Mouse (Mus musculus): ENCODE data around the gene Slc23a4.

Slc23a4 gene

DNA sequence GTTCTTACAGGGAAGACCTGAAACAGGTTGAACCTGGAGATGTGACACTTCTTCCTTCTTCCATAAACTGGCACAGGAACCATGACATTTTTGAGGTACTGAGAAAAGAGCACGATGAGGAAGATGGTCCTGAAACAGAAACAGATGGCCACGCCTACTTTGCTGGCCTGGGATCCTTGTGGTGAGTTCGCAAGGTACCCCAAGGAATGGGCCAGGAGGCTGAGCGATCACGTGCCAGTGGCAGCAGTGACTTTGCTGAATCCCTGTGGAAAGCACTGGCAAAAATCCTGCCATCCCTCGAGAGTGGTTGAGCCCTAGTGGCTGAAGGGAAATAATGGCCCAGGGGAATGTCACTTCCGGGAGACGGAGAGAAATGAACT is 32.4 kb downstream of the Slc23a4 start:
- no peak for DNase-seq (ENCODE audit: low read depth, low spot score)

DNA sequence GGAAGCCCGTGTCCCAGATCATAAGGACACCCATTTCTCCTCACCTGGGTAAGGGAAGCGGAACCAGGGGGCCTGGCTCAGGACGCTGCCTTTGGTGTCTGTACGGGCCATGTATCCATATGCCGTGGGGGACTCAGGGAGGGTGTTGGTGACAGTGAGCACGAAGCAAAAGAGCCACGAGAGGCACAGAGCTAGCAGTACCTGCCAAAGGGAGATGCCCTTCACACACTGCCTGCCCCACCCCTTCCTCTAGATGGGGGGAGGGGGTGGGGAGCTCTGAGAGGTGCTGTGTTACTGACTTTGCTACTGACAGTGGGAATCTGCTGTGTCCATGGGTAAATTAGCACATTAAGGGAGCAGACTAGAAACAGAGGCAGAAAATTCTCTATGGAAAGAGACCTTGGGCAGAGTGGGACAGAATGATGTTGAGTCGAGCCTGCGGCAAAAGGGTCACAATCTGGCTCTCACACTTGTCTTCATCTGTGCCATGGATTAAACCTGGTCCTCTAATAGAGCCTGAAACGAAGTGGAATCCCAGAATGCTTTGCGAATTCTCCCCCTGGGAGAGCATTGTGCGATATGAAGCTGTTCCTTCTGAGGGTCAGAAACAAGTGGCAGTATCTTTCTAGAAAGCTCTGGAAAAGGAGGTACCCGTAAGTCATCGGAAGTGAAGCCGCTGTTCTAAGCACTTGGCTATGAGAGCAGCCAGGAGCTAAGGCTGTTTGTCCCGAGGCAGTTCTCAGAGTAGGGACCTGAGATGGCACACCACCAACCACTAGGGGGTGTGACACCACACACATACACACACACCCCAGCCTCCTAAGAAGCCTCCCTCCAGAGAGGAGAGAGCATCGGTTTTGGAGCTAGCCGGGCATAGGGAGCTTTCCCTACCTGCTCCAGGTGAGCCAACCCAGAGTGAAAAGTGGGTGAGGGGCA is 33.0 kb downstream of the Slc23a4 start:
- DNase-seq (ENCODE audit: low read depth, low spot score) = peak; percentile 49

DNA sequence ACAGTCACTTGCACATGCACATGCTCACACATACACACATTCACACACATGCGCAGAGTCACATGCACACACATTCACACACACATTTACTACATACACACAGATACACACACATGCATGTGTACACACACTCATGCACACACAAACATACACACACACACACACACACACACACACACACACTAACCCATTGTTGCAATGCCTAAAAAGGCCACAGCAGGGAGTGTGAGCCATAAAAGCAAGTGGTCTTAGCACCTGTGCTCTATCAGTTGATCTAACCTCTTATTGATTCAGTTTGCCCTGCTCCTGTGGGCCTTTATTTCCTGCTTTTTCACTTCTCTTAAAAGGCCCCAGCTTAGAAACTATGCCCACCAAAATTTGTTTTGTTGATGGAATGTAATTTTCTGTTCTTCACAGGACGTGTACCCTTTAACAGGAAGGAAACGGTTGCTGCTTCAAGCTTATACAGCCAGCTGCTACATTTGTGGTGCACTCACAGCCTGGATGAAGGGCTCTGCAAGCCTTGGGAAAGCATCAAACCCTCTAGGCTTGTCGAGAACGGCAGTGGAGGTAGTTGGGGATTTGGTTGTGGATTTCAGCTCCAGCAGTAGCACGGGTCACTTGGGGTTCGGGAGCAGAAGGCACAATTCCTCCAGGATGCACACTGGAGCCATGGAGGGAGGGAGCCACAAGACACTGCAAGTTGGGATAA is 36.1 kb downstream of the Slc23a4 start:
- DNase-seq (ENCODE audit: low read depth, low spot score) = no peak

DNA sequence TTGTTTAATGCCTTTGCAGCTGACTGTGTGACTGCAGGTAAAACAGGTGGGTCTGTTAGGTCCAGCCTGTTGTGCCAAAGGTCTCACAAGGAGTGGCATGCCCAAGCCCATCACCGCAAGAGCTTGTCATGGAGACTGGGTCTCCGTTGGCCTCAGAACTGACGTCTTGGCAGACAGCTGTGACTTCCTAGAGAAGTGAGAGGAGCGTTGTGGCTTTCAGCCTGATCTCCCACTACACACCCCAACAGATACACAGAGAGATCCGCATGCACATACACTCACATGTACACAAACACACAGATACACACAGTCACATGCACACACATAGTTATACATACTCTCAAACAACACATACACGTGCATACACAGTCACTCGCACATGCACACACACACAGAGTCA is 36.7 kb downstream of the Slc23a4 start:
- DNase-seq (ENCODE audit: low read depth, low spot score) = no peak

DNA sequence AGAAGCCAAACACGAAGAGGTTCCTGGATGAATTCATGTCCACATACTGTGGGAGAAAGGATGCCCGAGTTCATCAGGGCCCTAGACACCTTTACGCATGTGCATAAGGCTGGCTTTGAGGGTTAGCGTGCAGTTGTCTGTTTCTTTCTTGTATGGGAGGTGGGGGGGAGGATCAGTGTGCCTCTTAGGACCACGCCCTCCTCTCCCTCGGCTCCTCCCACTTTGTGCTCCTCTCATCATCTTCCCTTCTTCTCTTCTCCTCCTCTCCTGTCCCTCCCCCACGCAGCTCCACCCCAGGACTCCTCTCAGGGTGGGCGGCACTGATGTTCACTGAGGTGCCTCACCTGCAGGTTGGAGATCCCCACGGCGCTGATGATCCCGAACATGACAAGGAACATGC is 39.7 kb downstream of the Slc23a4 start:
- no peak for DNase-seq (ENCODE audit: low read depth, low spot score)

DNA sequence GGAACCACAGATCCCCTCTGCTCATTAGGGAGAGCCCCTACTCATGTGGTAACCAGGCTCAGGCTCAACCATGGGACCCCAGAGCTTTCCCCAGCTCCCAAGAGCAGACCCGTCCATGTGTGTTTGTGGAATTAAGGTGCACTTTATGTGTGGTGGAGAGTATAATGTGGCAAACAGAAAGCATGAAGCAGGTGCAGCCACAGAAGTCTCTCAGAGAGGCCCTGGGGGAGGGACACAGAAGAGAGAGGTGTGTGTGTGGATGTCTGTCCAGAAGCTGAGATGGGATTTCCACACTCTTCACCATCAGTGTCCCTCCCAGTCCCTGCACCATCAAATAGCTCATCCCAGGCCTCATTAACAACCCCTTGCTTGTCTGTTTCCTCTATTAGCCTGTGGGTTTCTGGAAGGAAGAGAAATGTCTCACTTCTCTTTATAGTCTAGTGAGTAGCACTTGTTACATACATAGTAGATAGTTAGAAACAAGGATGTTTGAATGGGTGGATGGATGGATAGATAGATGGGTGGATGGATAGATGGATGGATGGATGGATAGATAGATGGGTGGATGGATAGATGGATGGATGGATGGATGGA is 41.6 kb downstream of the Slc23a4 start:
- no peak for DNase-seq (ENCODE audit: low read depth, low spot score)

DNA sequence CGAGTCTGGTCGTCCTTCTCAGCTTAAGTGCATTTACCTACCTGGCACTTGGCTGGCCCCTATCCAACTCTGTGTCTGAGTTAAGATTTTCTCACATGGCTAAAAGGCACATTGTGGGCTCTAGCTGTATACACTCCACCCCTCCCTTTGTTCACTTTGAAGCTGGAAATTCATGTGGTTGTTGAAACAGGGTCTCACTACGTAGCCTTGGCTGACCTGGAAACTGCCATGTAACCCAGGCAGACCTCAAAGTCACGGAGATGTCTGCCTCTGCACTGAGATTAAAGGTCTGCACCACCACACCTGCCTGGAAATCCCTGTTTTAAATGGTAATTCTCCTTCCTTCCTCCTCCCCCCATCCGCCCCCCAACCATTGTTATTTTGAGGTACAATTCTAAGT is 44.7 kb downstream of the Slc23a4 start:
- no peak for DNase-seq (ENCODE audit: low read depth, low spot score)

DNA sequence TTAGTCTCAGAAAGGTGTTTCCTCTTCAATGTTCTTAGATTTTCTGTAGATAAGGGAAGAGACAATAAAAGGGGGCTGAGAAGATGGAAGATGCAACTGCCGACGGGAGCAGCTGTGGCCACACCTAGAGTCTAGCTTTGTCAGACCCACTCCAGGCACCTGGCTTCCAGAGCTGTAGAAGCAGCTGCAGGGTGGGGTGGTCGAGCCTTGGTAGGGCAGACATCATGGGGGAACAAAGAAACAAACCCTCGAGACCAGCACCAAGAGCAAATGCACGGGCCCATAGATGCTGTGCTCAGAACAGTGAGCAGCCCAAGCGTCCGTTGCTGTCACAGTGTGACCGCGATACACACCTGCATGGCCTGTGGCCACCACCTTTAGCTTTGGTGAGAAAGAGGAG is 45.8 kb downstream of the Slc23a4 start:
- no peak for DNase-seq (ENCODE audit: low read depth, low spot score)

DNA sequence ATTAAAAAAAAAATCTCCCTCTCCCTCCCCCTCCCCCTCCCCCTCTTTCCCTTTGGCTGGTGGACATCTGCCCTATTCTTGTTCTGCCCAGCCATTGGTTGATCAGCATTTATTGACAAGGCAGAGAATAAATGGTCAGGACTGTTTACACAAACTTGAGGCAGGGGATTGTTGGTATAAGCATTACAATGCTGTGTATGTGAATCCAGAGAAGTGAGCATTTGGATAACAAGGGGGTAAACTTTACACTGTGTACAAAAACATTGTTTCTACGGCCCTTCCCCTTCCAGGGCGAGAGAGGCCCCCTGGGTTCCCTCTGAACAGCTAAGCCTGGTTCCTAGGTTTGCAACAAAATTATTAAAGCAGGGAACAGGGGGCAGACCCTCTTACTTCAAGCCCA is 46.7 kb downstream of the Slc23a4 start:
- no peak for DNase-seq (ENCODE audit: low read depth, low spot score)

DNA sequence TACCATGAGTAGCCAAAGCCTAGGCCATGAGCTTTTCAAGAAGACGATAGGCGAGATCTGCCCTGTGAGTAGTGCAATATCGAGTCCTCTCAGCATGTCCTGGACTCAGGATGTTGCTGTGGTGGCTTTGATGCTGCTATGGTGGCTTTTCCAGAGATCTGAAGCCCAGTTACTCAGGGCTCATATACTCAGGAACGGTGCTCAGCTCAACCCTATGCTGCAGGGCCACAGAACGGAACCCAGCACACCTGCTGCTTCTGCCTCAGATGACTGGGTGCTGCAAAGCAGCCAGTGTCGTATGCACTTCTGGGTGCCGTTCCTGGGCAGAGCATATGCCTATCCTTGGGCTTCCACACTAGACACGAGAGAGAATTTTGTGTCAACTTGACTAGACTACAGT is 48.8 kb downstream of the Slc23a4 start:
- no peak for DNase-seq (ENCODE audit: low read depth, low spot score)

DNA sequence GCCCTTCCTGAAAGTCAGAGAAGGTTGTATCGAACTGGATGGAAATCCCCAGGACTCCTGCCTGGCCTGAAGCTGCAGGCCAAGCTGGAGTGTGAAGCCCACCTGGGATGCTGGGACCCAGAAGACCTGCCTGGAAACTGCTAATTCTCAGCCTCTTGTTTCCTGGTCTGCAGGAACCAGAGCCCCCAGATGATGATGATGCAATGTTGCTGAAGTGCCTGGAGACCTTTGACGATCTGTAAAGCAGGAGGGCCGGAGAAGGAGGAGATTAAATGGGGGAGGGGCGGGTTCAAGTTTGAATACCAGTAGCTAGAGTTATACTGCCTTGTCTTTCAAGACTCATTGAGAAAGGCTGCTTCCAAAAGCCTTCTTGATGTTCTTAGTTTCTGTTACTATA is 49.3 kb downstream of the Slc23a4 start:
- DNase-seq (ENCODE audit: low read depth, low spot score) = no peak

DNA sequence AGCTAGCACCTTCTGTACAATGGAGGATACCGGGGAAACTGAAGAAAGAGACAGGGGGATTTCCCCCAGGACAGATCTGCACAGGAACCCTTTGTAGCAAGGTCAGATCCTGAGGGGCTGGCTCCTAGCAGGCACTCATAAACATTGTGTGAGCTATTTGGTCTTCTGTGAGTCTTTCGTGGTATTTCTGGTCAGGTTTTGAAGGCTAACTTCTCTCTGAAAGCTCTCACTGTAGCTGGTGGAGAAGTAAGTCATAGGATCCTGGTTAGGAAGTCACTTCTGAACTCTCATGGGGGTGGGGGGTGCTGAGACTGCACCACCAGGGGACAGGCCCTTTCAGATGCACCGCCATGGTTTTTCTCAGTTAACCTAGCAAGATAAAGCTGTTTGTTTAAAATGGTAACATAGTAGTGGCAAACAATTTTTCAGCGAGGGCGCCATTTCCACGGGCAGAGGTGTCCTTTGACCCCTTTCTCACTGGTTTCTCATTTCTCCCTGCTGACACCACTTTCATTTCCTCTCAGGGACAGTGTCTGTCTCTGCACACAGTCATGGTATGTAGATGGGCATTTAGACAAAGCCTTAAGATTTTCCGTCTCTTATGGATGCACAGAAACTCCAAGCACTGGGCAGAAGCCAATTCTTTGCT is 49.8 kb downstream of the Slc23a4 start:
- no peak for DNase-seq (ENCODE audit: low read depth, low spot score)

DNA sequence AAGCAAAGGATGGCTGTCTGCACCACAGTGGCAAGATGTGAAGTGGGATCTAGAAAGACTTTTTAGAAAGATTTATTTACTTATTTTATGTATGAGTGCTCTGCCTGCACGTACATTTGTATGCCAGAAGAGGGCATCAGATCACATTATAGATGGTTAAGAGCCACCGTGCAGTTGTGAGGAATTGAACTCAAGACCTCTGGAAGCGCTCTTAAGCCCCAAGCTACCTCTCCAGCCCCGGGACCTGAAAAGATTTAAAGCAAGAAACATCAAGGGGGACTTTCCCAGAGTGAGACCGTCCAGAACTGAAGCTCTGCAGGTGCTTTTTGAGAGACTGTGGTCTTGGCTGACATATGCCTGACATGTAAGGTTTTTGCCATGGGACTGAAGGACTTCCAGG is 51.5 kb downstream of the Slc23a4 start:
- DNase-seq (ENCODE audit: low read depth, low spot score) = no peak

DNA sequence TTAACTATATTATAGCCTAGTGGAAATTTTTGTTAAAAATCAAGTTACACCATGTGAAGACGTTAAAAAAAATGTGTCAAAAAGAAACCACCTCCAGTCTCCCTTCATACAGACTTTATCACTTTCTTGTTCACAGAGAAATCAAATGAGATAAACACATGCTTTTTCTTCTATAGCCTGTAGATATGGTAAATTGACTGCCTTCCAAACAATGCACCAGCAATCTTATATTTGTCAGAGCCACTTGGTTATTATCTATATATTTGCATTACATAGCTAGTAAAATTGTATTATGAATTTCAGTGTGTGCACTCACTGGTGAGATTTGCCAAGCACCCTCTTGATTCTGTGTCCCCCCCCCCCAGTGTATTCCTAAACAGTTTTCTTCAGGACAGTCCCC is 55.6 kb downstream of the Slc23a4 start:
- DNase-seq (ENCODE audit: low read depth, low spot score) = no peak

DNA sequence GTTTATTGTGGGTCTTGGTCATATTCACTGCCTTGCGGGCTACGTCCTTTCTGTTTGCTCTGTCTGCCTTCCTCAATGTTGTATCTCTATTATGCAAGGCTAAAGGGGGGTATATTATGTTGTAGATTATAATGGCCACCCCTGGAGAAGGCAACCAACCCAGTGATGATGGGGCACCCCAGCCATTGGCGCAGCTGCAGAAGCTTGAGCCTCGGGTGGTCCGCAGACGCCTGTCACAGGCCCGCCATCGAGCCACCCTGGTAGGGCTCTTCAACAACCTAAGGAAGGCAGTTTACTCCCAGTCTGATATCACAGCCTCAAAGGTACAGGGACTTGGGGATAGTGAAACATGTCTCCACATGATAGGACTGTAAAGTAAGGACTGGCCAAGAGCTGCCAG is 60.6 kb downstream of the Slc23a4 start:
- no peak for DNase-seq (ENCODE audit: low read depth, low spot score)

DNA sequence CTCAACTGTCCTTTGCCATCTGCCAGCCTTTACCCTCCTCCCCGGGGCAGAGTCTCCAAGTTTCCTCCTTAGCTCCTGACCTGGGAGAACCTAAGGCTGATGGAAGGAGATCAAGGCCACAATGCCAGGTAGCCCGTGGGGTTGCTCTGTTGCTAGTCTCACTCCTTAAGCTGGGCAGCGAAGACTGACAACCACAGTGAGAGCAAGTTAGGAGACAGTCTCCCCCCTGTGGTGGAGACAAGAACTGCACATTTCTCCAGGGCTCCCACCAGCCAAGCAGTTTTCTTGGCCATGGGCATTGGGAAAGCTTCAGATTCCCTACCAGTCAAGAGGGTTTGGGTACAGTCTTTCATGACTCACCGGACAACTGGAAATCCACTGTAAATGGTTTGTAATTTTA is 61.0 kb downstream of the Slc23a4 start:
- peak; percentile 69 for DNase-seq (ENCODE audit: low read depth, low spot score)

DNA sequence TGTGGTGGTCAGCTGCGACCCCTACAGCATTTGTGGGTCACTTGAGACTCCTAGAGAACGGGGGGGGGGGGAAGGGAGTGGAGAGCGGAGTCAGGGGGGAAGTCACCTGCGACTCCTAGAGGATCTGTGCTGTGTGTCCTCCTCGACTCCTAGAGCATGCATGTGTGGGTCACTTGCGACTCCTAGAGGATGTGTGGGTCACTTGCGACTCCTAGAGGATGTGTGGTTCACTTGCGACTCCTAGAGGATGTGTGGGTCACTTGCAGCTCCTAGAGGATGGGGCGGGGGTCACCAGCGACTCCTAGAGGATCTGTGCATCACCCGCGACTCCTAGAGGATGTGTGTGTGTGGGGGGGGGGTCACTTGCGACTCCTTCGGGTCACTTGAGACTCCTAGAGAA is 66.3 kb downstream of the Slc23a4 start:
- peak; percentile 52 for DNase-seq (ENCODE audit: low read depth, low spot score)

DNA sequence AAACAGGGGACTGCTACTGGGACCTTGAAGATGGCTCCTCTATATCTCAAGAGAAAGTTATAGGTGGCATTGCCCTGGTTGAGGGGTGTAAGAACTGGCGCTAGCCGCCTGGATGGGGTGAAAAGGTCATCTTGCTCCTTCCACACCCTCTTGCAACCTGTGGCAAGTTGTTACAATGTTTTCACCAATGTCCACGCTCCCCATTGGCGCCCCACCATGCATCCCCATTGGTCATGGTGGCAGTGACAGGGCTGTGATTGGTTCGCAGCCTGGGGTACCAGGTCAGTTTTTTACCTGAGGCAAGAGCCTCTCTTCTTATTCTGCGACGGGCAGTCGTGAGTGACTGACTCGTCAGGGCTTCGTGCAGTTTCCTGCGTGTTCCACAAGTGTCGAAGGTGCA is 67.6 kb downstream of the Slc23a4 start:
- no peak for DNase-seq (ENCODE audit: low read depth, low spot score)

DNA sequence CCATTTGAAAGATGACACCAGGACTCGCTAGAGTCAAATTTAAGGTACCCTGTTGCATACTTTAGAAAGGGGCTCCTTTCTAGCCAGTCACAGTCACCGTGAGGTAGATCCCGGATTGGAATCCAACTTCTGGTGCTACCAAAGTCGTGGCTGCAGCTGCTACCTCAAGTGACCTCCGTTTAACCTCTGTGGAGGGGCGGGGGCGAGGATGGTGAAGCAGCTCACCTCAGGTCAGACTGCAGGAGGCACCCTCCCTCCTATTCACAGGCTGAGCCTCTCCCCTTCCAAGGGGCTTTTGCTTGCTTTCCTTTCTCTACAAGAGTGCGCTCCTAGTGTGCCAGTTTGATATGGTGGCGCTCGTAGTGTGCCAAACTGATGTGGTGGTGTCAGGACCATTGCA is 68.2 kb downstream of the Slc23a4 start, which contains the start of gene Stra8:
Stra8 (plus strand) TSS at position 208 of the 400 bp plus-strand sequence.
- no peak for DNase-seq (ENCODE audit: low read depth, low spot score)

DNA sequence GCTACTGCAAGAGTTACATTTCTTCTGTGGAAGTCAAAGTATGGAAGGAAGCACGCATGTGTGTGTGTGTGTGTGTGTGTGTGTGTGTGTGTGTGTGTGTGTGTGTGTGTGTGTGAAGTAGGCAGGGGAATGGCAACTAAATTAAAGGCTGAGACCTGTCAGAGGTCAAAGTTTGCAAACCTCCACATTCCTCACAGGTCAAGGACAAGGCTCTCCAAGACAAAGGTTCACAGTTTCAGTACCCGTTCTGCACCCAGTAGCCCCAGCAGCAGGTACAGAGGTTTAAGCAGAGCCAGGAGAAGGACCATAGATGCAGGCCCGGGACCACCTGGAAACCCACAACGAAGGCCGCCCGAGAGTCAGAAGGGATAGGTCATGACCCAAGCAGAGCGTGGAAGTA is 69.1 kb downstream of the Slc23a4 start:
- no peak for DNase-seq (ENCODE audit: low read depth, low spot score)

DNA sequence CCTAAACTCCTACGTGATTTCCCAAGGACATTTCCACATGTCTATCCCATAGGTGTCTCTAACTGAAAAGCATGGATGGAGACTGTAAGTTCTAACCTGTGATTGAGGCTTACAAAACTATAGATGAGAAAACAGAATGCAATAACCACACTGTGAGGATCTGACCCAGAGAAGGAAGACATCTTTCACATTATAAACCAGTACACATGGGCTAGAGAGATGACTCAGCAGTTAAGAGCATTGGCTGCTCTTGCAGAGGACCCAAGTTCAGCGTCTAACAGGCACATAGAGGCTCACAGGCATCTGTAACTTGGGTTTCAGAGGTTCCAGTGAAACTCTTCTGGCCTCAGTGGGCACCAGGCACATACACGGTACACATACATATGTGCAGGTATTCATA is 73.7 kb downstream of the Slc23a4 start:
- DNase-seq (ENCODE audit: low read depth, low spot score) = no peak
